Mouse (Mus musculus) small intestine, adult 2 months (tissue): ENCODE data around the gene Lnx1. TPM values are rescaled to one million over a fixed set of nuclear protein-coding genes. Genes with fewer than 3 reads are reported as not detected.

ENCODE experiments used
- H3K27ac ChIP-seq: fragments of 200-500 bp; 2 replicates; pipeline ENCODE4 v1.5.1; 2012; ENCODE audit warnings: low read depth, low read length, control low read depth, inconsistent platforms; ENCODE audit not compliant: insufficient read depth
- H3K27me3 ChIP-seq: fragments of 200-500 bp; 2 replicates; pipeline ENCODE4 v1.6.1; 2012; ENCODE audit warnings: mild to moderate bottlenecking, moderate library complexity, low read length, inconsistent platforms; ENCODE audit not compliant: control insufficient read depth, insufficient read depth
- H3K36me3 ChIP-seq: fragments of 200-500 bp; 2 replicates; pipeline ENCODE4 v1.6.1; 2012; ENCODE audit warnings: mild to moderate bottlenecking, low read length, control low read depth, inconsistent platforms; ENCODE audit not compliant: control insufficient read depth, insufficient read depth
- H3K4me1 ChIP-seq: fragments of 200-500 bp; 2 replicates; pipeline ENCODE4 v1.6.1; 2012; ENCODE audit warnings: low read length, inconsistent platforms, mixed read lengths; ENCODE audit not compliant: control insufficient read depth, insufficient read depth, insufficient read length
- H3K4me3 ChIP-seq: fragments of 200-500 bp; 2 replicates; pipeline ENCODE4 v1.5.1; 2012; ENCODE audit warnings: low read depth, mild to moderate bottlenecking, control low read depth, inconsistent platforms, low read length, moderate library complexity
- CTCF ChIP-seq: fragments of 200-500 bp; IDR thresholded peaks from 2 replicates; pipeline ENCODE4 v1.5.1; 2012; ENCODE audit warnings: low read depth, mild to moderate bottlenecking, control low read depth, inconsistent platforms, low read length, moderate library complexity, mixed read lengths; ENCODE audit not compliant: insufficient replicate concordance, insufficient read length; ENCODE audit errors: extremely low read depth
- POLR2A ChIP-seq: fragments of 200-500 bp; IDR thresholded peaks from 2 replicates; pipeline ENCODE4 v1.6.1; 2012; ENCODE audit warnings: low read depth, mild to moderate bottlenecking, control low read depth, inconsistent platforms, low read length, moderate library complexity
- WGBS: fragments of 180-500 bp; shearing (Covaris S2); methylation state at CpG from one replicate; pipeline ENCODE4 v1.1.7; 2018; 5-methylcytosine and 5-hydroxymethylcytosine counted together
- polyA plus RNA-seq: library from polyadenylated mRNA; depleted of rRNA; stranded (reverse); fragments of >200 nt; gene quantifications from 2 replicates; pipeline ENCODE4 v1.2.3, GENCODE M21; 2012

Lnx1 gene
- polyA plus RNA-seq, 1 experiment, result 21.1 TPM

DNA sequence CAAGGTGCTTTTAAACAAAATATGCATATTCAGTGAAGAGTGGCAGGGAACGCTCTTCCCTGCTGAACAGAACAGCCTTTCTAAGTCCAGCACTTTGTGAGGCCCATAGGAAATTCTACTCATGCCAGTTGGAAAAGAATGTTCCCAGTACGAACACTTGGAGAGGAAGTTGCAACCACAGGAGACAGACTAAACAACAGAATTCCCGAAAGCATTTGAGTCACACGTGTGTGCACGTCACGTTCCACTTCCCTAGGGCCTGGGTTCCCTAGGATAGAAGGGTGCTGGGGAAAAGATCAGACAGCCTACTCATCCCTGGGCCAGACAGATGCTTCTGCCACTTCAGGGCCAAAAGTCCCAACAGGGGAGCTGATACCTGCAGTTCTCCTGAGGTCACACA lies 48.2 kb downstream of the Lnx1 start:
- TF ChIP-seq POLR2A (no peak), CTCF (no peak)
- Histone ChIP-seq H3K4me1 (no peaks in the 10 kb centered on the region), H3K27me3 (no peaks in the 10 kb centered on the region), H3K4me3 (no peak overlapping the region), H3K36me3 (0 out of 2 replicates have a peak, but pooled peaks cover 2% of the 10 kb centered on the region), H3K27ac (no peak overlapping the region)
- 83% methylated on average over 6 of the region's 6 CpGs for WGBS

DNA sequence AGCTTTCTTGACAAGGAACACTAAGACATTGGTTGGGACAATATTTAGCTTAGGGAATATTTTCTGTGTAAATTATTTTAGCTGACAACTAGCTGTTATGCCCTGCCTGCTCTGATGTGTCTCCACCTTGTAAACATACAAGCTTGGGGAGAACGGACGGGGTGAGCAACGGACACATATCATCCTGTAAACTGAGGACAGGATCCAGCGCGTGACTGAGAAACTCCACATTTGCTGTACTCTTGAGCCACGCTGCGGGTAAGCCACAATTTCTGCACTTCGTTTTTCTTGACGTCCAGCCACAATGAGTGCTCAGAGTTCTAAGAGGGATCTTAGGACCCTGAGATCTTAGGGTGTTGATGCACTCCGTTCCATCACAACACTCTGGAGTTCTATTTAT lies 48.9 kb downstream of the Lnx1 start:
- H3K4me3 ChIP-seq, result no peak overlapping the region
- H3K36me3 ChIP-seq, result 0 out of 2 replicates have a peak, but pooled peaks cover 2% of the 10 kb centered on the region
- no peaks in the 10 kb centered on the region for H3K27me3 ChIP-seq
- WGBS, result 91% methylated on average over 10 of the region's 10 CpGs
- H3K27ac ChIP-seq, result no peak overlapping the region
- H3K4me1 ChIP-seq, result no peaks in the 10 kb centered on the region
- TF ChIP-seq POLR2A (no peak), CTCF (no peak)

DNA sequence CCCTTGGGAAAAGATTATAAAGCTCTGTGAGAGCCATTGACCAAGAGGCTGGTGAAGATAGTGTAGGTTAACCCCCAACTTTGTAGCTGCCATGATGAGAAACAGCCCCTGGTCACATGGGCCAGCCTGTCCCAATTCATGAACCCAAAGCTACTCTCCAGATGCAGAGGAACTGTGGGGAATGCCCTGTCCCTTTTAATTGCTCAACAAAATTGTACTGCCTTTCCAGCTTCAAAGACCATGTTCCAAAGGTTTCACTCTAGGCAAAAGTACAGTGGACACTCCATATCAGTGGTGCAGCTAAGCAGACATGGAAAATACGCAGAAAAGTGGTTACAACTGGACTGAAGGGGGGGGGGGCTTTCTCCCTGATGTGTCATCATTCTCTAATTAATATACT lies 53.6 kb downstream of the Lnx1 start:
- TF ChIP-seq POLR2A, result no peak
- no peak for TF ChIP-seq CTCF
- Histone ChIP-seq H3K27ac (no peak overlapping the region), H3K27me3 (no peaks in the 10 kb centered on the region), H3K36me3 (peaks cover 4% of the 10 kb centered on the region; the same call in 1 of the 2 replicates), H3K4me1 (0 out of 2 replicates have a peak, but pooled peaks cover 3% of the 10 kb centered on the region), H3K4me3 (no peak overlapping the region)
- WGBS, result 93% methylated on average over 1 of the region's 1 CpGs

DNA sequence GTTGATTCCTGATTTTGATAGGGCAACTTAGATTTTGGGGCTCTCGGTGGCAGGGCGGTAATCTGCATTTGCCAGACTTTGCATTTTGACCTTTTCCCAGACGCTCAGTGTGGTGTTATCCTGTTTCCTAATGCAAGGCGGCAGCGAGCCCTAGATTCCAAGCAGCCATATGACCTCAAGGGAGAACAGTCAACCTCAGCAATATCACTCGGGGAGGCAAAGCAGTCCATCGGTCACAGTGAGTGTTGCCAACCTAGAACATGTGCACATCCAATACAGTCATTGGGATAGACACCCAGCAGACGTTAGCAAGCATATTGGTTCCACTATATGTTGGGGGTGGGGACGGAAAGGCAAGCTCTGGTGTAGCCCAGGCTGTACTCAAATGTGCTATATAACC lies 54.5 kb downstream of the Lnx1 start:
- Histone ChIP-seq H3K27ac (no peak overlapping the region), H3K4me1 (0 out of 2 replicates have a peak, but pooled peaks cover 3% of the 10 kb centered on the region), H3K4me3 (no peak overlapping the region), H3K27me3 (no peaks in the 10 kb centered on the region), H3K36me3 (peaks cover 4% of the 10 kb centered on the region; the same call in 1 of the 2 replicates)
- TF ChIP-seq POLR2A (no peak), CTCF (no peak)
- WGBS, result 72% methylated on average over 9 of the region's 9 CpGs

DNA sequence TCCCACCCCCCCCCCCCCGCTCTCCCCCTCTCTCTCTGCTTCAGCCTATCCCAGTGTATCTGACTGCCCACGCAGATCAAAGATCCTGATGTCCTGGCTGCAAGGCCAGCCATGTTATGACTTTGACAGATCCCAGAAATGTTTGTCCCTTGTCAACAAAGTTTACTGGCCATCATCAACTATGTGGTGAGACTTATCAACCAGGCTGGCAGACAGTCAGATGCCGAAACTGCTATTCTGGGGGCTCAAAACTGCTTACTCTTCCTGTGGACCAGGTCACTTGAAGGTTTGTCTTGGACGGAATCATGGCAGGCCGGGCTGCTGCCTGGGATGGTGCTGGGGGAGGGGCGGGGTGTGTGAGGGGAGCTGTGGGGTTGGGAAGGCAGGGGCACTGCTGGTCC lies 55.1 kb downstream of the Lnx1 start:
- no peak overlapping the region for H3K4me3 ChIP-seq
- no peaks in the 10 kb centered on the region for H3K27me3 ChIP-seq
- 0 out of 2 replicates have a peak, but pooled peaks cover 3% of the 10 kb centered on the region for H3K4me1 ChIP-seq
- no peak overlapping the region for H3K27ac ChIP-seq
- peaks cover 4% of the 10 kb centered on the region; the same call in 1 of the 2 replicates for H3K36me3 ChIP-seq
- no peak for TF ChIP-seq POLR2A
- no peak for TF ChIP-seq CTCF
- WGBS, result 79% methylated on average over 6 of the region's 6 CpGs

DNA sequence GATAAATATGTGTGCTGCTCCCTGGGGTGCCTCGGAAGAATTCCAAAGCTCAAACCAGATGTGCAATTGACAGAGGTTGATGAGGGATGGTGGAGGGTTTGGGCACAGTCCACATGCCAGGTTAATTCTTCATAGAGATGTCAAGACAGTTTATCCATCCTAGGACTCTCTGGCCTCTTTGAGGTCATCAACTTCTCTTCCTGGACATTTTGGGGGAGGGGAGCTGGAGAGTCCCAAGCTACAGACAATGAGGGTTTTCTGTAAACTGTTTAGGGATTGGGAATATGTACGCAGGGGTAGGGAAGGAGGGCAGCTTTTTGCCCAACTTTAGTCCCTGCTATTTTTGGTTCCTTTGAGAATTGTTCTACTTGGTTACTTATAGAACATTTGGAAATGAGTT lies 60.4 kb downstream of the Lnx1 start:
- H3K4me3 ChIP-seq, result no peak overlapping the region

DNA sequence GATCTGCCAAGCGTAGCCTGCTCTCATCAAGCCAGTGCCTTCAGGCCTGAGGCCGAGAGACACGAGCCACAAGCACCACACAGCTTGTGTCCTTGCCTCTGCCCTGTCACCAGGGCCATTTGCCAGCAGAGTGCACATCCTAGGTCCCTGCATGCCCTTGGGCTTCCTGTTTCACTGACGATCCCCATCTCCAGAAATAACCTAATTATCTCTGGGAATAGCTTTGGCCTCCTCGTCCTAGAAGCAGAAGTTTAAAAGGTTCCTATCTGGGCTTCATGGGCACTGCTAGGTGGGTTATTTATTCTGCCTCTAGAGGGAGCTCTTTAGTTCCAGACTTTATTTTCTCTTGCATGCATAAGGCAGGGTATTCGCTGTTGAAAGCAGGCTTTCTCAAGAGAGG lies 61.7 kb downstream of the Lnx1 start:
- Histone ChIP-seq H3K4me1 (no peaks in the 10 kb centered on the region), H3K36me3 (peaks cover 2% of the 10 kb centered on the region; the same call in 1 of the 2 replicates), H3K27me3 (no peaks in the 10 kb centered on the region), H3K27ac (no peak overlapping the region), H3K4me3 (no peak overlapping the region)
- WGBS, result 57% methylated on average over 6 of the region's 6 CpGs
- peak; percentile 42; the same call in 1 of the 2 replicates for TF ChIP-seq CTCF
- TF ChIP-seq POLR2A, result no peak

More for the DNA sequence above, 60.4 kb downstream of the Lnx1 start:
- H3K36me3 ChIP-seq, result peaks cover 3% of the 10 kb centered on the region; the same call in 1 of the 2 replicates
- TF ChIP-seq POLR2A (no peak), CTCF (no peak)
- no peaks in the 10 kb centered on the region for H3K27me3 ChIP-seq
- 78% methylated on average over 2 of the region's 2 CpGs for WGBS
- no peak overlapping the region for H3K27ac ChIP-seq
- no peaks in the 10 kb centered on the region for H3K4me1 ChIP-seq

DNA sequence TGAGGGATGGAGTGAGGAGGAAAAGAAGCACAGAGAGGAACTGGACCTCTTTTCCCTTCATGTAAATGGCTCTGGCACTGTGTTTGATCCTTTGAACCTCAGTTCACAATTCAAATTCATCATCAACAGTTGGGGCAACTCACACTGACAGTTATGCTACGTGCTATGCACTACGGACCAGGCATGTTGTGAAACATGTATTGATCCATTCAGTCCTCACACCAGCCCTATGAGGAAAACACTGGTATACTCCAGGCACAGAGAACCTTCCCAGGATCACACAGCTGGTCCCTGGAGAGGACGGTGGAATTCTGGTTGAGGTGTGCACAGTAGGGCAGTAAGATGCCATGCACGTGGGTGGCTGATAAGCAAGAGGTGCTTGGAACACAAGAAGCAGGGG lies 62.2 kb downstream of the Lnx1 start:
- Histone ChIP-seq H3K27me3 (no peaks in the 10 kb centered on the region), H3K4me3 (no peak overlapping the region), H3K27ac (no peak overlapping the region)

More for the DNA sequence above, 62.2 kb downstream of the Lnx1 start:
- Histone ChIP-seq H3K4me1 (no peaks in the 10 kb centered on the region), H3K36me3 (no peaks in the 10 kb centered on the region)
- TF ChIP-seq CTCF (no peak), POLR2A (no peak)
- WGBS, result 83% methylated on average over 4 of the region's 4 CpGs
